In the genomic region with DNA sequence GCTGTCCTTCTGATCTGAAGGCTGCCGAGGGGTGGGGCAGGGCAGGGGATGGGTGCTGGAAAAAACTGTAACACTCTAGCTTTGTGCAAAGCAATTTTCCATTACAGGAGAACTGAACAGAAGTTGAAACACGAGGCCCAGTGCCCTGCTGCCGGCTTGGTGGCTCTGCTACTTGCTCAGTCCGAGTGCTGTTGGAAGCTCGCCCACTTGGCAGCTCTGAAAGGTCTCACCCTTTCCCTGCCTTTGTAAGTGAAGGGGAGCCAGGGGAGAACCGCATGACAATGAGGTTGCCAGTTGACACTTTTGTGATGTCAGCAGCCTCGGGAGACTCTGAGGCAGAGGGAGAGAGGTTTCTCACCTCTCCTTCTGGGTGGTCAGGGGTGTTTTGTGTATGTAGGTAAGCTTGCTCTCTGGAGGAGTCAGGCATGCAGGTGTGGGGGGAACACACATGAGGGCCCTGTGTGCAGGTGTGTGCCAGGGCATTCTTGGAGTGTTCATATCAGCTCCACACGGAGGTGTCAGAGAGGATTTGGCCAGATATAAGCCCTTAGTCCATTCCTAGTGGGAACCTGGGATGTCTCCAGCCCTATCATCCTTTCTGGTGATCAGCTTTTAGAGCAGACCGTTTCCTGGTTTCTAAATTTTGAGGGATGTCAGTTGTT, we compare ENCODE assay signal across 11 mouse cellular contexts. TPM values are rescaled to one million over a fixed set of nuclear protein-coding genes. Genes with fewer than 3 reads are reported as not detected.
DNase-seq lines count a peak whose midpoint lies in the region; ATAC-seq and TF ChIP-seq lines count a peak whose summit lies in the region.
"Had no signal": no experiment of that assay in that cellular context is flagged by ENCODE, and none has a peak within 500 bp of the region (broad histone marks: within the 10 kb centered on the region; RNA-seq: fewer than 3 reads in every experiment).

Gene Lrrc52 (minus strand): TSS at position 16 of the 662 bp plus-strand sequence.

- no peaks in the 10 kb centered on the region for H3K4me1 ChIP-seq in kidney, adult 2 months (ENCODE audit: control insufficient read depth, insufficient read depth, low read length)
- H3K4me1 ChIP-seq in kidney, embryonic 16.5 days (ENCODE audit: insufficient read depth, low read length), result 0 out of 2 replicates have a peak, but pooled peaks cover 3% of the 10 kb centered on the region
- peaks cover 8% of the 10 kb centered on the region for H3K4me1 ChIP-seq in forebrain, embryonic 14.5 days (ENCODE audit: control insufficient read depth, insufficient read depth, low read length)

- no peaks in the 10 kb centered on the region for H3K36me3 ChIP-seq in kidney, adult 2 months (ENCODE audit: control insufficient read depth, insufficient read depth, low read length)
- H3K36me3 ChIP-seq in kidney, embryonic 16.5 days (ENCODE audit: insufficient read depth, low read length), result no peaks in the 10 kb centered on the region
- H3K36me3 ChIP-seq in forebrain, embryonic 14.5 days (ENCODE audit: control insufficient read depth, insufficient read depth, low read length), result no peaks in the 10 kb centered on the region

- no peak within 1 kb of the TSS for H3K4me3 ChIP-seq in kidney, adult 2 months (ENCODE audit: insufficient read depth, low read depth, low read length)
- H3K4me3 ChIP-seq in kidney, embryonic 16.5 days (ENCODE audit: low read length), result no peak within 1 kb of the TSS
- no peak within 1 kb of the TSS for H3K4me3 ChIP-seq in forebrain, embryonic 14.5 days (ENCODE audit: low read depth, low read length)
- H3K4me3 ChIP-seq: erythroblast, embryonic 14.5 days had no signal

- H3K9ac ChIP-seq in kidney, embryonic 16.5 days (replicated peaks; ENCODE audit: low read length), result no peak within 1 kb of the TSS
- no peak within 1 kb of the TSS for H3K9ac ChIP-seq in forebrain, embryonic 14.5 days (ENCODE audit: low read length)

- no peaks in the 10 kb centered on the region for H3K27me3 ChIP-seq in kidney, adult 2 months (replicated peaks; ENCODE audit: control insufficient read depth, insufficient read depth, low read length)
- no peaks in the 10 kb centered on the region for H3K27me3 ChIP-seq in kidney, embryonic 16.5 days (ENCODE audit: insufficient read depth, low read length)
- H3K27me3 ChIP-seq in forebrain, embryonic 14.5 days (replicated peaks; ENCODE audit: control insufficient read depth, insufficient read depth, low read length), result no peaks in the 10 kb centered on the region

- 22% methylated on average over 9 of the region's 9 CpGs for WGBS in kidney, adult 2 months
- WGBS in kidney, embryonic 16.5 days, result 28% methylated on average over 9 of the region's 9 CpGs
- WGBS in forebrain, embryonic 14.5 days, result 23% methylated on average over 9 of the region's 9 CpGs

- no peak within 1 kb of the TSS for H3K4me2 ChIP-seq in kidney, embryonic 16.5 days (replicated peaks; ENCODE audit: low read depth, low read length)
- H3K4me2 ChIP-seq in forebrain, embryonic 14.5 days (ENCODE audit: low read length), result no peak within 1 kb of the TSS

- peak within 1 kb of the TSS; percentile 40 for H3K27ac ChIP-seq in kidney, adult 2 months (ENCODE audit: insufficient read depth, low read depth, low read length)
- no peak within 1 kb of the TSS for H3K27ac ChIP-seq in kidney, embryonic 16.5 days (ENCODE audit: low read length)
- H3K27ac ChIP-seq in forebrain, embryonic 14.5 days (ENCODE audit: low read depth, low read length), result no peak within 1 kb of the TSS

- no peak for ATAC-seq in kidney, embryonic 16.5 days (ENCODE audit: low FRiP score, low TSS enrichment)
- ATAC-seq in forebrain, embryonic 14.5 days, result peak; percentile 75
- peak; percentile 65 to 76 for ATAC-seq in hematopoietic stem cell, adult 5-6 weeks (replicated peaks in 1 of 2; ENCODE audit: insufficient read depth in 1 of 2, low FRiP score in 2 of 2, low TSS enrichment in 1 of 2, low read depth in 1 of 2, poor library complexity in 2 of 2, severe bottlenecking in 2 of 2)
- ATAC-seq in inflammation-experienced regulatory T-cells, adult 6 months, result no peak

- no peak for TF ChIP-seq CTCF in kidney, adult 2 months (conservative IDR thresholded peaks at IDR 0.05; ENCODE audit: insufficient read depth, insufficient read length, low read depth, low read length)

- no peaks in the 10 kb centered on the region for H3K9me3 ChIP-seq in kidney, embryonic 16.5 days (ENCODE audit: low read length)
- no peaks in the 10 kb centered on the region for H3K9me3 ChIP-seq in forebrain, embryonic 14.5 days (replicated peaks; ENCODE audit: control insufficient read depth, low read length)

- no peak for TF ChIP-seq POLR2A in kidney, adult 2 months (IDR thresholded peaks at IDR 0.05; ENCODE audit: low read depth, low read length)

- peak; percentile 85 for DNase-seq in kidney, adult 2 months
- DNase-seq in adrenal gland, postnatal 10 days, result peak; percentile 88
- DNase-seq in forebrain, embryonic 14.5 days (ENCODE audit: low spot score), result peak; percentile 82
- DNase-seq in lung, postnatal 10 days, result peak; percentile 76
- DNase-seq in spleen, postnatal 14 days (ENCODE audit: low spot score in 2 of 2), result no peak

RNA-seq across cellular contexts. Expression of gene Lrrc52, which starts in this region (rescaled TPM):
- 3.0 and 3.6 TPM in 2 replicates for polyA plus RNA-seq in kidney, adult 2 months (2012; rRNA removed)
- not detected in 2 replicates for polyA plus RNA-seq in kidney, embryonic 16.5 days (2015; fragmentation: Nextera tagmentation; extraction: Ambion mirVana)
- total RNA-seq in adrenal gland, postnatal 10 days (2021), result under 1 TPM; 0.27 to 0.69 TPM
- not detected in 2 replicates for polyA plus RNA-seq in forebrain, embryonic 14.5 days (2014; fragmentation: Nextera tagmentation; extraction: Ambion mirVana)
- total RNA-seq in hematopoietic stem cell, adult 5-6 weeks (2017), result not detected in 2 replicates
- polyA plus RNA-seq in inflammation-experienced regulatory T-cells, adult 6 months (2017; shearing (Covaris generic)), result not detected
- total RNA-seq: ES-E14 had no signal
- polyA plus RNA-seq: erythroblast, embryonic 14.5 days; stomach, embryonic 16.5 days had no signal

Comparison
In these comparisons a context has a peak if more than half of its experiments do, and no peak if none do; other contexts are left out.
1. Peak in DNase-seq in adrenal gland, postnatal 10 days; RNA of the gene not detected or under 1 TPM.
2. Peak in DNase-seq and ATAC-seq in forebrain, embryonic 14.5 days; RNA of the gene not detected or under 1 TPM.
3. Peak in ATAC-seq in hematopoietic stem cell, adult 5-6 weeks; RNA of the gene not detected or under 1 TPM.
4. DNase-seq: peak in kidney, adult 2 months (single experiment) and lung, postnatal 10 days (single experiment); none in spleen, postnatal 14 days (0 of 2).